Mouse (Mus musculus): Measurements from ENCODE around the gene Epb41l3. TPM values are rescaled to one million over a fixed set of nuclear protein-coding genes. Genes with fewer than 3 reads are reported as not detected.

Gene Epb41l3
- polyA plus RNA-seq, 1 experiment from 2014 or later = 153 TPM

- H3K36me3 ChIP-seq = peaks cover 46% of the 10 kb centered on the region
- H3K27ac ChIP-seq = peak overlapping the region; percentile 24; the same call in 1 of the 2 replicates
- H3K4me2 ChIP-seq = no peak overlapping the region
- 37% methylated on average over 10 of the region's 10 CpGs for WGBS
- no peak for ATAC-seq (ENCODE audit: insufficient number of reproducible peaks, insufficient read depth, low FRiP score, low TSS enrichment, low read depth)
- peaks cover 21% of the 10 kb centered on the region for H3K4me1 ChIP-seq
- H3K4me3 ChIP-seq = no peak overlapping the region
- no peaks in the 10 kb centered on the region for H3K9me3 ChIP-seq
- no peak overlapping the region for H3K9ac ChIP-seq
- no peaks in the 10 kb centered on the region for H3K27me3 ChIP-seq
Measured at GRCm38 (mm10) chr17:69221966-69222692, 146.6 kb downstream of the Epb41l3 start.

GRCm38 (mm10) chr17:69225996-69226395 is 150.5 kb downstream of the Epb41l3 start:
- Histone ChIP-seq H3K9me3 (no peaks in the 10 kb centered on the region), H3K4me2 (no peak overlapping the region), H3K36me3 (peaks cover 29% of the 10 kb centered on the region), H3K4me3 (no peak overlapping the region), H3K4me1 (peaks cover 43% of the 10 kb centered on the region), H3K9ac (no peak overlapping the region), H3K27ac (no peak overlapping the region), H3K27me3 (no peaks in the 10 kb centered on the region)
- WGBS = 87% methylated on average over 7 of the region's 7 CpGs
- ATAC-seq (ENCODE audit: insufficient number of reproducible peaks, insufficient read depth, low FRiP score, low TSS enrichment, low read depth) = no peak

- Histone ChIP-seq H3K27ac (peak overlapping the region; percentile 48), H3K27me3 (no peaks in the 10 kb centered on the region), H3K4me3 (no peak overlapping the region), H3K9ac (no peak overlapping the region), H3K9me3 (no peaks in the 10 kb centered on the region), H3K4me1 (peaks cover 44% of the 10 kb centered on the region), H3K36me3 (peaks cover 27% of the 10 kb centered on the region), H3K4me2 (no peak overlapping the region)
- 30% methylated on average over 9 of the region's 9 CpGs for WGBS
- no peak for ATAC-seq (ENCODE audit: insufficient number of reproducible peaks, insufficient read depth, low FRiP score, low TSS enrichment, low read depth)
Measured at GRCm38 (mm10) chr17:69227426-69228014, 152.0 kb downstream of the Epb41l3 start.

- Histone ChIP-seq H3K4me2 (no peak overlapping the region), H3K36me3 (peaks cover 14% of the 10 kb centered on the region), H3K9ac (no peak overlapping the region), H3K4me3 (no peak overlapping the region), H3K9me3 (no peaks in the 10 kb centered on the region), H3K4me1 (peaks cover 44% of the 10 kb centered on the region), H3K27me3 (no peaks in the 10 kb centered on the region), H3K27ac (no peak overlapping the region)
- ATAC-seq (ENCODE audit: insufficient number of reproducible peaks, insufficient read depth, low FRiP score, low TSS enrichment, low read depth) = no peak
- WGBS = 31% methylated on average over 5 of the region's 5 CpGs
Measured at GRCm38 (mm10) chr17:69229451-69229850, 154.0 kb downstream of the Epb41l3 start.

- ATAC-seq (ENCODE audit: insufficient number of reproducible peaks, insufficient read depth, low FRiP score, low TSS enrichment, low read depth) = no peak
- Histone ChIP-seq H3K9me3 (no peaks in the 10 kb centered on the region), H3K27me3 (no peaks in the 10 kb centered on the region), H3K9ac (no peak overlapping the region), H3K4me3 (no peak overlapping the region), H3K27ac (no peak overlapping the region; the same call in 1 of the 2 replicates), H3K4me2 (no peak overlapping the region), H3K4me1 (peaks cover 44% of the 10 kb centered on the region), H3K36me3 (peaks cover 7% of the 10 kb centered on the region)
- 39% methylated on average over 6 of the region's 6 CpGs for WGBS
Measured at GRCm38 (mm10) chr17:69230131-69230621, 154.7 kb downstream of the Epb41l3 start.

- H3K27me3 ChIP-seq = no peaks in the 10 kb centered on the region
- ATAC-seq (ENCODE audit: insufficient number of reproducible peaks, insufficient read depth, low FRiP score, low TSS enrichment, low read depth) = no peak
- no peaks in the 10 kb centered on the region; the same call in 1 of the 2 replicates for H3K36me3 ChIP-seq
- H3K4me1 ChIP-seq = peaks cover 37% of the 10 kb centered on the region
- no peak overlapping the region for H3K4me3 ChIP-seq
- no peaks in the 10 kb centered on the region for H3K9me3 ChIP-seq
- no peak overlapping the region for H3K4me2 ChIP-seq
- no peak overlapping the region for H3K9ac ChIP-seq
- H3K27ac ChIP-seq = no peak overlapping the region
- whole genome bisulfite sequencing = 71% methylated on average over 5 of the region's 5 CpGs
Measured at GRCm38 (mm10) chr17:69231360-69231759, 155.9 kb downstream of the Epb41l3 start.

GRCm38 (mm10) chr17:69237172-69237571 is 161.7 kb downstream of the Epb41l3 start:
- Histone ChIP-seq H3K27ac (no peak overlapping the region), H3K4me2 (no peak overlapping the region), H3K36me3 (peaks cover 23% of the 10 kb centered on the region), H3K4me1 (no peaks in the 10 kb centered on the region), H3K9ac (no peak overlapping the region), H3K4me3 (no peak overlapping the region), H3K27me3 (no peaks in the 10 kb centered on the region), H3K9me3 (no peaks in the 10 kb centered on the region)
- 95% methylated on average over 3 of the region's 3 CpGs for WGBS
- peak; percentile 69; the same call in 1 of the 2 replicates for ATAC-seq (ENCODE audit: insufficient number of reproducible peaks, insufficient read depth, low FRiP score, low TSS enrichment, low read depth)

- no peak for ATAC-seq (ENCODE audit: insufficient number of reproducible peaks, insufficient read depth, low FRiP score, low TSS enrichment, low read depth)
- 91% methylated on average over 4 of the region's 4 CpGs for WGBS
Measured at GRCm38 (mm10) chr17:69238810-69239373, 163.4 kb downstream of the Epb41l3 start.

GRCm38 (mm10) chr17:69239423-69239822 is 163.9 kb downstream of the Epb41l3 start:
- no peak overlapping the region for H3K27ac ChIP-seq

More at GRCm38 (mm10) chr17:69238810-69239373, 163.4 kb downstream of the Epb41l3 start:
- H3K27ac ChIP-seq = no peak overlapping the region
- no peaks in the 10 kb centered on the region for H3K9me3 ChIP-seq
- no peak overlapping the region for H3K4me3 ChIP-seq
- peaks cover 33% of the 10 kb centered on the region for H3K36me3 ChIP-seq
- no peaks in the 10 kb centered on the region for H3K27me3 ChIP-seq
- H3K4me2 ChIP-seq = no peak overlapping the region
- H3K9ac ChIP-seq = no peak overlapping the region
- H3K4me1 ChIP-seq = no peaks in the 10 kb centered on the region

GRCm38 (mm10) chr17:69255834-69256233 is 180.4 kb downstream of the Epb41l3 start:
- H3K9ac ChIP-seq = no peak overlapping the region
- WGBS = 30% methylated on average over 9 of the region's 9 CpGs
- H3K27ac ChIP-seq = no peak overlapping the region
- no peak overlapping the region for H3K4me3 ChIP-seq
- no peak overlapping the region for H3K4me2 ChIP-seq
- ATAC-seq (ENCODE audit: insufficient number of reproducible peaks, insufficient read depth, low FRiP score, low TSS enrichment, low read depth) = no peak
- H3K9me3 ChIP-seq = no peaks in the 10 kb centered on the region
- H3K27me3 ChIP-seq = no peaks in the 10 kb centered on the region
- peaks cover 28% of the 10 kb centered on the region for H3K4me1 ChIP-seq
- peaks cover 36% of the 10 kb centered on the region for H3K36me3 ChIP-seq

More at GRCm38 (mm10) chr17:69239423-69239822, 163.9 kb downstream of the Epb41l3 start:
- ATAC-seq (ENCODE audit: insufficient number of reproducible peaks, insufficient read depth, low FRiP score, low TSS enrichment, low read depth) = no peak
- H3K36me3 ChIP-seq = peaks cover 37% of the 10 kb centered on the region
- no peaks in the 10 kb centered on the region for H3K9me3 ChIP-seq
- 75% methylated on average over 6 of the region's 6 CpGs for WGBS
- no peak overlapping the region for H3K9ac ChIP-seq
- no peak overlapping the region for H3K4me2 ChIP-seq
- H3K27me3 ChIP-seq = no peaks in the 10 kb centered on the region
- H3K4me1 ChIP-seq = no peaks in the 10 kb centered on the region
- no peak overlapping the region for H3K4me3 ChIP-seq

GRCm38 (mm10) chr17:69256441-69256840 is 181.0 kb downstream of the Epb41l3 start:
- WGBS = 44% methylated on average over 9 of the region's 9 CpGs
- Histone ChIP-seq H3K4me3 (no peak overlapping the region), H3K27ac (no peak overlapping the region), H3K9me3 (no peaks in the 10 kb centered on the region), H3K4me2 (no peak overlapping the region), H3K27me3 (no peaks in the 10 kb centered on the region), H3K4me1 (peaks cover 25% of the 10 kb centered on the region), H3K36me3 (peaks cover 36% of the 10 kb centered on the region), H3K9ac (no peak overlapping the region)
- ATAC-seq (ENCODE audit: insufficient number of reproducible peaks, insufficient read depth, low FRiP score, low TSS enrichment, low read depth) = no peak
